Mouse (Mus musculus) erythroid progenitor cell, adult 5-6 weeks (primary cell): Measurements from ENCODE around the gene Gale. TPM values are rescaled to one million over a fixed set of nuclear protein-coding genes. Genes with fewer than 3 reads are reported as not detected.
"Not testable (repeated sequence)": the region's sequence is repeated elsewhere in the genome, so short reads cannot be mapped to it uniquely, and the experiment has no call there.

Source experiments
- ATAC-seq: replicated peaks from 2 replicates; pipeline ENCODE4 v1.8.0; 2016; ENCODE audit warnings: moderate number of reproducible peaks, mild to moderate bottlenecking, moderate TSS enrichment, inconsistent platforms; ENCODE audit not compliant: poor library complexity, low FRiP score, severe bottlenecking
- total RNA-seq, 2 experiments: library from RNA; stranded (forward) in 1 of 2; stranded (reverse) in 1 of 2; fragments of 150-400 nt in 1 of 2; fragments of 186-747, 209-891 nt in 1 of 2; gene quantifications; 2 replicates each; pipeline versions ENCODE4 v1.2.3 to v1.2.4; 2015 to 2017; ENCODE audit warnings: low replicate concordance in 2 of 2

Gene Gale
- total RNA-seq, 2 experiments from 2014 or later: 3.6 to 6.3 TPM

GRCm38 (mm10) chr4:135967086-135967760 is 3.7 kb downstream of the Gale start:
- no peak for ATAC-seq

- ATAC-seq: no peak
Measured at GRCm38 (mm10) chr4:135968271-135968869, 4.8 kb downstream of the Gale start.

GRCm38 (mm10) chr4:135969070-135969750 is 5.7 kb downstream of the Gale start:
- ATAC-seq: no peak

- no peak for ATAC-seq
Measured at GRCm38 (mm10) chr4:135970585-135970984, 7.1 kb downstream of the Gale start.

- ATAC-seq: peak; percentile 36
Measured at GRCm38 (mm10) chr4:135971805-135972555, 8.5 kb downstream of the Gale start.

- peak; percentile 85 for ATAC-seq
Measured at GRCm38 (mm10) chr4:135972556-135972906, 9.0 kb downstream of the Gale start, which contains the start of gene Lypla2. Gene Lypla2, minus strand, starts transcription at chr4:135972626.

GRCm38 (mm10) chr4:135972911-135973811 is 9.6 kb downstream of the Gale start:
- no peak for ATAC-seq

GRCm38 (mm10) chr4:135976146-135976545 is 12.6 kb downstream of the Gale start:
- ATAC-seq: no peak

GRCm38 (mm10) chr4:135980223-135980622 is 16.7 kb downstream of the Gale start:
- ATAC-seq: not testable (repeated sequence)

- ATAC-seq: no peak
Measured at GRCm38 (mm10) chr4:135981524-135982063, 18.1 kb downstream of the Gale start.

- ATAC-seq: no peak
Measured at GRCm38 (mm10) chr4:135984556-135984955, 21.0 kb downstream of the Gale start.

GRCm38 (mm10) chr4:135985193-135985592 is 21.7 kb downstream of the Gale start:
- peak; percentile 87 for ATAC-seq

- no peak for ATAC-seq
Measured at GRCm38 (mm10) chr4:135985769-135986168, 22.2 kb downstream of the Gale start.

GRCm38 (mm10) chr4:135986301-135986942 is 22.9 kb downstream of the Gale start:
- peak; percentile 5 for ATAC-seq

- ATAC-seq: peak; percentile 68
Measured at GRCm38 (mm10) chr4:135986943-135987710, 23.6 kb downstream of the Gale start, which contains the start of gene Pithd1. Gene Pithd1, minus strand, starts transcription at chr4:135987264.

GRCm38 (mm10) chr4:135987714-135988113 is 24.2 kb downstream of the Gale start:
- no peak for ATAC-seq

GRCm38 (mm10) chr4:135993941-135994340 is 30.4 kb downstream of the Gale start:
- ATAC-seq: peak; percentile 41; the same call in 1 of the 2 replicates

GRCm38 (mm10) chr4:135995118-135995517 is 31.6 kb downstream of the Gale start:
- ATAC-seq: no peak
